Mouse (Mus musculus): ENCODE results near the gene Gm9913. TPM values are rescaled to one million over a fixed set of nuclear protein-coding genes. Genes with fewer than 3 reads are reported as not detected.

Gm9913 gene
- total and polyA plus RNA-seq, 2 experiments from 2014 or later: 0.20 TPM; not detected in 1

- Histone ChIP-seq H3K27me3 (ENCODE audit: insufficient read depth, low read length) (no peaks in the 10 kb centered on the region), H3K9me3 (ENCODE audit: low read length) (no peaks in the 10 kb centered on the region), H3K4me3 (ENCODE audit: low read length) (no peak overlapping the region), H3K27ac (no peak overlapping the region), H3K36me3 (ENCODE audit: insufficient read depth, low read length) (no peaks in the 10 kb centered on the region), H3K9ac (replicated peaks; ENCODE audit: low read length) (no peak overlapping the region), H3K4me1 (ENCODE audit: insufficient read depth, low read length) (no peaks in the 10 kb centered on the region), H3K4me2 (ENCODE audit: low read depth, low read length) (no peak overlapping the region)
- WGBS: 38% methylated on average over 4 of the region's 4 CpGs
- no peak for TF ChIP-seq CTCF (IDR thresholded peaks at IDR 0.05; ENCODE audit: low read depth)
- no peak for ATAC-seq
- DNase-seq (ENCODE audit: low spot score): no peak
Measured at GRCm38 (mm10) chr2:125516594-125516993, 11.7 kb downstream of the Gm9913 start.

GRCm38 (mm10) chr2:125525484-125525883, 20.6 kb downstream of the Gm9913 start:
- Histone ChIP-seq H3K9me3 (ENCODE audit: low read length) (no peaks in the 10 kb centered on the region), H3K36me3 (ENCODE audit: insufficient read depth, low read length) (no peaks in the 10 kb centered on the region), H3K4me1 (ENCODE audit: insufficient read depth, low read length) (no peaks in the 10 kb centered on the region), H3K4me2 (ENCODE audit: low read depth, low read length) (no peak overlapping the region), H3K9ac (replicated peaks; ENCODE audit: low read length) (no peak overlapping the region), H3K27ac (no peak overlapping the region), H3K4me3 (ENCODE audit: low read length) (no peak overlapping the region), H3K27me3 (ENCODE audit: insufficient read depth, low read length) (no peaks in the 10 kb centered on the region)
- ATAC-seq (no peak), DNase-seq (ENCODE audit: low spot score) (no peak)
- no peak for TF ChIP-seq CTCF (IDR thresholded peaks at IDR 0.05; ENCODE audit: low read depth)
- WGBS: 86% methylated on average over 2 of the region's 2 CpGs

- Histone ChIP-seq H3K27ac (no peak overlapping the region), H3K9me3 (ENCODE audit: low read length) (no peaks in the 10 kb centered on the region), H3K4me1 (ENCODE audit: insufficient read depth, low read length) (no peaks in the 10 kb centered on the region), H3K27me3 (ENCODE audit: insufficient read depth, low read length) (no peaks in the 10 kb centered on the region), H3K36me3 (ENCODE audit: insufficient read depth, low read length) (no peaks in the 10 kb centered on the region), H3K4me3 (ENCODE audit: low read length) (no peak overlapping the region), H3K4me2 (ENCODE audit: low read depth, low read length) (no peak overlapping the region), H3K9ac (replicated peaks; ENCODE audit: low read length) (no peak overlapping the region)
- WGBS: 83% methylated on average over 5 of the region's 5 CpGs
- ATAC-seq (no peak), DNase-seq (ENCODE audit: low spot score) (no peak)
- TF ChIP-seq CTCF (IDR thresholded peaks at IDR 0.05; ENCODE audit: low read depth): no peak
Measured at GRCm38 (mm10) chr2:125526566-125526965, 21.7 kb downstream of the Gm9913 start.

GRCm38 (mm10) chr2:125530665-125531064, 25.8 kb downstream of the Gm9913 start:
- TF ChIP-seq CTCF (IDR thresholded peaks at IDR 0.05; ENCODE audit: low read depth): no peak
- Histone ChIP-seq H3K4me2 (ENCODE audit: low read depth, low read length) (no peak overlapping the region), H3K9ac (replicated peaks; ENCODE audit: low read length) (no peak overlapping the region), H3K27me3 (ENCODE audit: insufficient read depth, low read length) (no peaks in the 10 kb centered on the region), H3K4me1 (ENCODE audit: insufficient read depth, low read length) (no peaks in the 10 kb centered on the region), H3K4me3 (ENCODE audit: low read length) (no peak overlapping the region), H3K9me3 (ENCODE audit: low read length) (no peaks in the 10 kb centered on the region), H3K27ac (no peak overlapping the region), H3K36me3 (ENCODE audit: insufficient read depth, low read length) (no peaks in the 10 kb centered on the region)
- DNase-seq (ENCODE audit: low spot score) (no peak), ATAC-seq (no peak)
- 72% methylated on average over 6 of the region's 6 CpGs for WGBS

DNA sequence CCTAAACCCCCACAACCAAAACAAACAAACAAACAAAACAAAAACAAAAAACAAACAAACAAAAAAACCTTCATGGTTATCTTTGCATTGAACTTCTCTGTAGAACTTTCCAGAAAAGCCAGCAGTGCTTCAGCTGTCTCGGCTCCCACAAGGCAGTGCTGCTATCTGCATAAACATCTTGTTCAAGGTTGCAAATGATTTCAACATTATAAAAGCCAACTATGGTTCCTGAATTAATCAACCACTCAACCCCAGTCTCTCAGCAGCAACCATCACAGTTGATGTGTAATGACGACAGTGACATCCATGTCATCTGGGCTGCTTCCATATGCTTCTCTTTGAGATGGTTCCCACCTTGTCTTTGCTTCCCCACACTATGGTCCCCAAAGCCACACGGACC, 34.8 kb downstream of the Gm9913 start:
- DNase-seq (ENCODE audit: low spot score) (no peak), ATAC-seq (no peak)
- no peak overlapping the region for H3K27ac ChIP-seq
- H3K27me3 ChIP-seq (ENCODE audit: insufficient read depth, low read length): no peaks in the 10 kb centered on the region
- no peak overlapping the region for H3K4me3 ChIP-seq (ENCODE audit: low read length)
- no peaks in the 10 kb centered on the region for H3K36me3 ChIP-seq (ENCODE audit: insufficient read depth, low read length)
- H3K9ac ChIP-seq (replicated peaks; ENCODE audit: low read length): no peak overlapping the region
- no peak for TF ChIP-seq CTCF (IDR thresholded peaks at IDR 0.05; ENCODE audit: low read depth)
- H3K9me3 ChIP-seq (ENCODE audit: low read length): no peaks in the 10 kb centered on the region
- 87% methylated on average over 3 of the region's 3 CpGs for WGBS
- H3K4me2 ChIP-seq (ENCODE audit: low read depth, low read length): no peak overlapping the region
- no peaks in the 10 kb centered on the region for H3K4me1 ChIP-seq (ENCODE audit: insufficient read depth, low read length)

DNA sequence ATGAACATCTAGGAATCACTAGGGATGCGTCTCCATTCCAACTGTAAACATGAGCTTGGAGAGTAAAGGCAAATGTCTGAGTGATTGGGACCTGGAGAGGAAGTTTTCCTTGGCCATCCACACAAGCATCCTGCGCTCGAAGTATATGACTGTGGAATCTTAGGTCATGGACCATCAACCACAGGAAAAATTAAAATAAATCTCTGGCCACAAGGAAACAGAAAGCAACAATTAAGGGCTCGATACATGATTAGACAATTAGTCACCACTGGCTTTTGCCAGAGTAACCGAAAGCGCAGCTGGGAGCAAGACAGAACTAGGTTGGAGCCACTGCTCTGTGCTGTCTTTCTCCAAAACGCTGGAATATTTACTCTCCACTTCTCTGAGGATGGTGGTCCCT, 35.7 kb downstream of the Gm9913 start:
- no peaks in the 10 kb centered on the region for H3K9me3 ChIP-seq (ENCODE audit: low read length)
- no peak overlapping the region for H3K27ac ChIP-seq
- H3K4me2 ChIP-seq (ENCODE audit: low read depth, low read length): no peak overlapping the region
- no peak overlapping the region for H3K4me3 ChIP-seq (ENCODE audit: low read length)
- no peak overlapping the region for H3K9ac ChIP-seq (replicated peaks; ENCODE audit: low read length)
- DNase-seq (ENCODE audit: low spot score) (no peak), ATAC-seq (no peak)
- H3K36me3 ChIP-seq (ENCODE audit: insufficient read depth, low read length): no peaks in the 10 kb centered on the region
- H3K4me1 ChIP-seq (ENCODE audit: insufficient read depth, low read length): no peaks in the 10 kb centered on the region
- TF ChIP-seq CTCF (IDR thresholded peaks at IDR 0.05; ENCODE audit: low read depth): no peak
- 79% methylated on average over 7 of the region's 7 CpGs for WGBS
- H3K27me3 ChIP-seq (ENCODE audit: insufficient read depth, low read length): no peaks in the 10 kb centered on the region

GRCm38 (mm10) chr2:125541451-125541850, 36.6 kb downstream of the Gm9913 start:
- Histone ChIP-seq H3K27ac (no peak overlapping the region), H3K4me1 (ENCODE audit: insufficient read depth, low read length) (no peaks in the 10 kb centered on the region), H3K4me3 (ENCODE audit: low read length) (no peak overlapping the region), H3K36me3 (ENCODE audit: insufficient read depth, low read length) (no peaks in the 10 kb centered on the region), H3K9me3 (ENCODE audit: low read length) (no peaks in the 10 kb centered on the region), H3K27me3 (ENCODE audit: insufficient read depth, low read length) (no peaks in the 10 kb centered on the region), H3K9ac (replicated peaks; ENCODE audit: low read length) (no peak overlapping the region), H3K4me2 (ENCODE audit: low read depth, low read length) (no peak overlapping the region)
- DNase-seq (ENCODE audit: low spot score) (no peak), ATAC-seq (no peak)
- 82% methylated on average over 7 of the region's 7 CpGs for WGBS
- TF ChIP-seq CTCF (IDR thresholded peaks at IDR 0.05; ENCODE audit: low read depth): no peak

Data from hindbrain, postnatal 0 days (tissue).